In genomic region chr6:113586466-113587183, GRCm38 (mm10) we compare ENCODE assay signal across 10 mouse cellular contexts. TPM values are rescaled to one million over a fixed set of nuclear protein-coding genes. Genes with fewer than 3 reads are reported as not detected.
DNase-seq lines count a peak whose midpoint lies in the region; ATAC-seq and TF ChIP-seq lines count a peak whose summit lies in the region.
"Had no signal": no experiment of that assay in that cellular context is flagged by ENCODE, and none has a peak within 500 bp of the region (broad histone marks: within the 10 kb centered on the region; RNA-seq: fewer than 3 reads in every experiment).

No protein-coding gene starts in this region.

- peak; percentile 52 to 69 for DNase-seq in cerebellum, postnatal 14 days
- DNase-seq in cerebellum, adult 11-12 months, result no peak
- DNase-seq in midbrain, postnatal 0 days (ENCODE audit: low spot score), result peak; percentile 25
- no peak for DNase-seq in midbrain, embryonic 11.5 days (ENCODE audit: low spot score, missing footprints)
- peak; percentile 84 to 86 for DNase-seq in kidney, postnatal 25 days
- DNase-seq in stomach, postnatal 0 days (ENCODE audit: low spot score), result peak; percentile 38
- DNase-seq in left cerebral cortex, adult 11 months (ENCODE audit: low spot score), result no peak
- no peak for DNase-seq in layer of hippocampus, adult 9-10 months (ENCODE audit: low spot score)

- TF ChIP-seq EP300 in stomach, postnatal 0 days (optimal IDR thresholded peaks at IDR 0.05), result no peak

- H3K4me2 ChIP-seq in midbrain, postnatal 0 days (ENCODE audit: low read depth, low read length, poor library complexity, severe bottlenecking), result no peak overlapping the region
- no peak overlapping the region for H3K4me2 ChIP-seq in midbrain, embryonic 11.5 days
- no peak overlapping the region for H3K4me2 ChIP-seq in stomach, postnatal 0 days (replicated peaks; ENCODE audit: low read depth)

- H3K4me3 ChIP-seq in midbrain, postnatal 0 days (ENCODE audit: low read depth, low read length), result no peak overlapping the region
- no peak overlapping the region for H3K4me3 ChIP-seq in midbrain, embryonic 11.5 days (ENCODE audit: low read depth, low read length)
- H3K4me3 ChIP-seq in stomach, postnatal 0 days (ENCODE audit: low read depth, low read length), result no peak overlapping the region
- H3K4me3 ChIP-seq: erythroblast, embryonic 14.5 days; myocyte had no signal

- TF ChIP-seq CTCF in midbrain, postnatal 0 days (IDR thresholded peaks at IDR 0.05), result no peak; the same call in 1 of the 2 replicates
- TF ChIP-seq CTCF in stomach, postnatal 0 days (IDR thresholded peaks at IDR 0.05; ENCODE audit: low read depth), result peak; percentile 48

- H3K36me3 ChIP-seq in midbrain, postnatal 0 days (ENCODE audit: insufficient read depth, low read length), result no peaks in the 10 kb centered on the region
- no peaks in the 10 kb centered on the region for H3K36me3 ChIP-seq in midbrain, embryonic 11.5 days (ENCODE audit: control insufficient read depth, insufficient read depth, low read length)
- no peaks in the 10 kb centered on the region for H3K36me3 ChIP-seq in stomach, postnatal 0 days (ENCODE audit: control insufficient read depth, insufficient read depth, low read length)

- no peak for ATAC-seq in midbrain, postnatal 0 days (ENCODE audit: low FRiP score)
- no peak for ATAC-seq in midbrain, embryonic 11.5 days (ENCODE audit: low FRiP score)
- peak; percentile 51; the same call in 1 of the 2 replicates for ATAC-seq in stomach, postnatal 0 days (ENCODE audit: low FRiP score, low TSS enrichment)

- H3K9me3 ChIP-seq in midbrain, postnatal 0 days (ENCODE audit: low read length), result no peaks in the 10 kb centered on the region
- no peaks in the 10 kb centered on the region for H3K9me3 ChIP-seq in midbrain, embryonic 11.5 days (ENCODE audit: control insufficient read depth, low read length)
- no peaks in the 10 kb centered on the region for H3K9me3 ChIP-seq in stomach, postnatal 0 days (ENCODE audit: control insufficient read depth, low read length)

- H3K27ac ChIP-seq in midbrain, postnatal 0 days (ENCODE audit: low read depth, low read length), result no peak overlapping the region
- no peak overlapping the region for H3K27ac ChIP-seq in midbrain, embryonic 11.5 days (ENCODE audit: low read depth, low read length)
- no peak overlapping the region for H3K27ac ChIP-seq in stomach, postnatal 0 days (replicated peaks)

- 72% methylated on average over 5 of the region's 5 CpGs for WGBS in midbrain, postnatal 0 days
- 84% methylated on average over 5 of the region's 5 CpGs for WGBS in midbrain, embryonic 11.5 days
- 40% methylated on average over 5 of the region's 5 CpGs for WGBS in stomach, postnatal 0 days

- no peaks in the 10 kb centered on the region for H3K27me3 ChIP-seq in midbrain, postnatal 0 days (ENCODE audit: insufficient read depth, low read length)
- H3K27me3 ChIP-seq in midbrain, embryonic 11.5 days (ENCODE audit: control insufficient read depth, insufficient read depth, low read length), result no peaks in the 10 kb centered on the region
- no peaks in the 10 kb centered on the region for H3K27me3 ChIP-seq in stomach, postnatal 0 days (ENCODE audit: control insufficient read depth, insufficient read depth, low read length)

- no peak overlapping the region for H3K9ac ChIP-seq in midbrain, postnatal 0 days (replicated peaks; ENCODE audit: low read length, poor library complexity, severe bottlenecking)
- H3K9ac ChIP-seq in midbrain, embryonic 11.5 days (ENCODE audit: low read length), result no peak overlapping the region
- H3K9ac ChIP-seq in stomach, postnatal 0 days (ENCODE audit: low read length), result no peak overlapping the region

- H3K4me1 ChIP-seq in midbrain, postnatal 0 days (ENCODE audit: insufficient read depth, low read length), result no peaks in the 10 kb centered on the region
- no peaks in the 10 kb centered on the region for H3K4me1 ChIP-seq in midbrain, embryonic 11.5 days (ENCODE audit: control insufficient read depth, insufficient read depth, low read length)
- no peaks in the 10 kb centered on the region for H3K4me1 ChIP-seq in stomach, postnatal 0 days (replicated peaks; ENCODE audit: control insufficient read depth, insufficient read depth)

RNA-seq across cellular contexts. Expression of gene Fancd2os, which starts 13.9 kb away (rescaled TPM):
- total RNA-seq in midbrain, postnatal 0 days (2014; rRNA removed), result 0.47 TPM in 1 of 2 replicates, not detected in the other
- polyA plus RNA-seq in midbrain, postnatal 0 days (2015; fragmentation: Nextera tagmentation; extraction: Ambion mirVana), result 0.11 and 0.18 TPM in 2 replicates
- 0.42 and 0.47 TPM in 2 replicates for polyA plus RNA-seq in midbrain, embryonic 11.5 days (2014; fragmentation: Nextera tagmentation; extraction: Ambion mirVana)
- polyA plus RNA-seq in stomach, postnatal 0 days (2015; fragmentation: Nextera tagmentation; extraction: Ambion mirVana), result not detected in 2 replicates
- polyA plus RNA-seq: erythroblast, embryonic 14.5 days had no signal

RNA-seq across cellular contexts. Expression of gene Brk1, which starts 17.9 kb away (rescaled TPM):
- total RNA-seq in midbrain, postnatal 0 days (2014; rRNA removed), result 210 and 215 TPM in 2 replicates
- polyA plus RNA-seq in midbrain, postnatal 0 days (2015; fragmentation: Nextera tagmentation; extraction: Ambion mirVana), result 284 and 289 TPM in 2 replicates
- polyA plus RNA-seq in midbrain, embryonic 11.5 days (2014; fragmentation: Nextera tagmentation; extraction: Ambion mirVana), result 223 and 232 TPM in 2 replicates
- 199 and 201 TPM in 2 replicates for polyA plus RNA-seq in stomach, postnatal 0 days (2015; fragmentation: Nextera tagmentation; extraction: Ambion mirVana)

RNA-seq across cellular contexts. Expression of gene Vhl, which starts 37.1 kb away (rescaled TPM):
- total RNA-seq in midbrain, postnatal 0 days (2014; rRNA removed), result 83.1 and 86.1 TPM in 2 replicates
- polyA plus RNA-seq in midbrain, postnatal 0 days (2015; fragmentation: Nextera tagmentation; extraction: Ambion mirVana), result 64.9 and 70.4 TPM in 2 replicates
- 60.9 and 62.4 TPM in 2 replicates for polyA plus RNA-seq in midbrain, embryonic 11.5 days (2014; fragmentation: Nextera tagmentation; extraction: Ambion mirVana)
- polyA plus RNA-seq in stomach, postnatal 0 days (2015; fragmentation: Nextera tagmentation; extraction: Ambion mirVana), result 23.4 and 24.3 TPM in 2 replicates

RNA-seq across cellular contexts. Expression of gene Irak2, which starts 51.6 kb away (rescaled TPM):
- total RNA-seq in midbrain, postnatal 0 days (2014; rRNA removed), result 5.2 and 7.6 TPM in 2 replicates
- polyA plus RNA-seq in midbrain, postnatal 0 days (2015; fragmentation: Nextera tagmentation; extraction: Ambion mirVana), result 2.5 and 2.7 TPM in 2 replicates
- polyA plus RNA-seq in midbrain, embryonic 11.5 days (2014; fragmentation: Nextera tagmentation; extraction: Ambion mirVana), result 1.6 and 1.9 TPM in 2 replicates
- 9.6 and 10.2 TPM in 2 replicates for polyA plus RNA-seq in stomach, postnatal 0 days (2015; fragmentation: Nextera tagmentation; extraction: Ambion mirVana)

RNA-seq across cellular contexts. Expression of gene Fancd2, which starts 55.1 kb away (rescaled TPM):
- 2.4 and 3.4 TPM in 2 replicates for total RNA-seq in midbrain, postnatal 0 days (2014; rRNA removed)
- 0.99 and 1.2 TPM in 2 replicates for polyA plus RNA-seq in midbrain, postnatal 0 days (2015; fragmentation: Nextera tagmentation; extraction: Ambion mirVana)
- 13.5 and 15.6 TPM in 2 replicates for polyA plus RNA-seq in midbrain, embryonic 11.5 days (2014; fragmentation: Nextera tagmentation; extraction: Ambion mirVana)
- 1.6 and 1.9 TPM in 2 replicates for polyA plus RNA-seq in stomach, postnatal 0 days (2015; fragmentation: Nextera tagmentation; extraction: Ambion mirVana)

Comparison
In these comparisons a context has a peak if more than half of its experiments do, and no peak if none do; other contexts are left out.
1. DNase-seq: peak in cerebellum, postnatal 14 days (2 of 2), midbrain, postnatal 0 days (single experiment), kidney, postnatal 25 days (2 of 2) and stomach, postnatal 0 days (single experiment); none in cerebellum, adult 11-12 months (single experiment), midbrain, embryonic 11.5 days (single experiment), left cerebral cortex, adult 11 months (single experiment) and layer of hippocampus, adult 9-10 months (single experiment).